Mouse (Mus musculus) subcutaneous adipose tissue, adult 2 months (tissue): ENCODE measurements around the gene Galnt18. TPM values are rescaled to one million over a fixed set of nuclear protein-coding genes. Genes with fewer than 3 reads are reported as not detected.

Experiments used
- polyA plus RNA-seq: library from polyadenylated mRNA; depleted of rRNA; stranded (reverse); fragments of >200 nt; gene quantifications from 2 replicates; pipeline ENCODE4 v1.2.3, GENCODE M21; 2012; ENCODE audit warnings: low replicate concordance; rRNA removed

The Galnt18 gene
- 23.0 and 27.7 TPM in 2 replicates for polyA plus RNA-seq

DNA sequence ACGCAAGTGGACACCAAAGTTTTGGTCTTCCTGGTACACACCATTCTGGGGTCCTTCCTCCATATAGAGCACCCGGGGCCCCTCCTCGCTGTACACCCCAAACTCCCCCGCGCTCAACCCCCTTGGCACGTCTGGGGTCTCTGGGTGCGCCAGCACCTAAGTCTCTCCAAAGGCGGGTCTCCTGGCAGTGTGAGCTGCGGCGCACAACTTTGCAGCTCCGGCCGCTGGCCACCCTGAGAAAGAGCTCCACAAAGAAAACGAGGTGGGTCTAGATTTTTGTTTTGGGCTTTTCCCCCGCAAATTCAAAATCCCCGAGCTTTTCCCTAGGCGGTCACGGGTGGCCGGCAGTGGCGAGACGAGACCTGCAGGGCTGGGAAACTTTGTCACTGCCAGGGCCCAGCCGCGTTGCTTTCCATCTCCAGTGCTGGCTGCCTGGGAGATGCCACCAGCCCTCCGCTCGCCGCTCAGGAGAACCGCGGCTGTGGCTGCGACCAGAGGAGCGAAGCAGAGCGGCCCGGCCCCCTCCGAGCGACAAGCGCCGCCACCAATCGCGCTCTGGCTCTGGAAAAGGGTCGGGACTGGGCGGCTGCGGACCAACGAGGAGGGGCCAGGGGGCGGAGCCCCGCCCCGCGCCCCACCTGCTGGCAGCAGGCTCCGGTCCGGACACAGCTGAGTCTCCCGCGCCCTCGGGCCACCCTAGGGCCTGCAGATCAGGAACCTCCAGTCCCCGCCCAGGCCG is at the start of gene Galnt18:
Gene Galnt18 (minus strand): TSS at position 474 of the 739 bp plus-strand sequence.

Other genes with a start within 250 kb of the Galnt18 start
- 12.7 and 18.1 TPM in 2 replicates for gene Usp47, start 243.5 kb upstream of the Galnt18 start, polyA plus RNA-seq